Mouse (Mus musculus): Measurements from ENCODE around the gene Sv2a. TPM values are rescaled to one million over a fixed set of nuclear protein-coding genes. Genes with fewer than 3 reads are reported as not detected.

Gene Sv2a
- total RNA-seq (2023): 2.4 to 3.8 TPM (median 3.1 TPM) in 4 replicates

GRCm38 (mm10) chr3:96180727-96181477, at the start of gene Sv2a:
Sv2a (plus strand) TSS chr3:96181151.

DNA sequence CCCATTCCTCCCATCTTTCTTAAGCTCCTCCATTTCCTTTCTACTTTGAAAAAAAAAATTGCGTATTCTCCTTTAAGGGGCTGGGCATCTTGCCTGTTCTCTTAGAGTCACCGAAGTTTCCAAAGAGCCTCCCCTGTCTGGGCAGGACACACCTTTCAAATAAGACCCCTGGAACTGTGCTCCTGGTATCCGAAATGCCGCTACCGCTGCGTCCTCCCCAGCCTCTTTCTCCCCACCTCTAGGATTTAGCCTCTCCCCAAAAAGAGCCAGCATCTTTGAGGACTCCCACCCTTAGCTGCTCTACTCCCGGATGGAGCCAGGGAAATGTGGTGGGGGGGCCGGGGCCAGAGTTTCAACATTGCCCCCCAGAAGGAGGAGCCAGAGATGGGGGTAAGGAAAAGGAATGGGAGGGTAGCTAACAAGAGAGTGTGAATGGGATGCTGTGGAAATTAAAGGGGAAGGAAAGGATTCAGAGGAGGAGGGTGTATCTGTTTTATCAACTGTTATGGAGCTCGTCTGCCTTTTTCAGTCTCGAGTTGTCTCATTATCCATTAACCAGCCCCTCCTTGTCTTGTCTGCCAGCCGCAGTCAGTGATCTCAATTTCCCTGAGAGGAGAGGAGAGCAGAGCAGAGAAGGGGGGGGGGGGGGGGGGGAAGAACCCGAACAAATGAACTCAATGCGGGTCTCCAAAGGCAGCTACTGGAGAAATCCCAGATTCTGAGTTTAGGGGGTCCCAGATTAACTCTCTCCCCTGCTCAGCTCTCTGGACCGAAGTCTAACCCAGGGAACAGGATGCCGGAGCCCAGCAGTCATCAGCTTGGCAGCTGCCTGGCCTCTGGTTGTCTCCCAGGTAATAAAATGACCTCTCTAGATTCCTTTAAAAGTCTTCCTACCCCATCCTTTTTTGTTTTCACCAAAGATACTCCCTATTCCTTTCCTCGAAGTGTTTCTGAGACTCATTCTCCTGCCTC, 18.8 kb upstream of the Sv2a start, which contains the start of gene Mtmr11:
TSS of gene Mtmr11 (plus strand) at position 136 of the 972 bp plus-strand sequence.

DNA sequence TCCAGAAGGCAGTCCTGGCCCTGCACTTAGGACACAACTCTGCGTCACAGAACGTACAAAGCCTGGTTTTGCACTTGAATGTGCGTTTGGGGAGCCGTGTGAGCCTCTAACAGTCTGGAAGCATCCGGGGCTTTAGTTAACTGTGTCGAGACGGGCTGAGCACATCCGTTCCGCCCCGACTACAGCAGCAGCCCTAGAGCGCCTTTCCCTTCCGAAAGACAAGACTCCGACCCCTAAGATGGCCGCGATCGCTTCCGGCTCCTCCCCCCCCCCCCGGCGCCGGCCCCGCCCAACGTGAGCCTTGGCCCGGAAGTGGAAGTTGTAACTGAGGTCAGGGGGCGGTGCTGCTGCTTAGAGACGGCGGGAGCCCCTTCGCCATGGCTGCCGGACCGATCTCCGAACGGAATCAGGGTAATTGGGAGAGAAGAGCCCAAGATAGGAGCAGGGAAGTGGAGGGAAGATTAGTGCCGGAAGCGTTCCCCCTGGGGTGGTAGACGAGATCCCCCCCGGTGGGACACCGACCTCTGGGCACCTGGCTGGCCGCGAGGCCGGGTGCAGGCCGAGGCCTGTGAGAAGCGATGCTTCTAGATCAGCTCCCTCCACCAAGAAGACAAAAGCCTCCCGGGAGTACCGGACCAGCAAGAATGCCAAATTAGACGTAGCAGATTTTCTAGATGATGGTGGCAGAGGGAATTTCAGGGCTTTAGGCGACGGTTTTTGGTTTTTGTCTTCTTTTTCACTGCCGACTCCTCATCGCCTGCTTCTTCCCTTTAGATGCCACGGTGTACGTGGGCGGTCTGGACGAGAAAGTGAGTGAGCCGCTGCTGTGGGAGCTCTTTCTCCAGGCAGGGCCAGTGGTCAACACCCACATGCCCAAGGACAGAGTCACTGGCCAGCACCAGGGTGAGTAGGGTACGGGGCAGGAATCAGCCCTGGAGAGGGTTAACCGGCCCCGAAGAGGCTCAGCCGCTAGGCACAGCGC, 8.5 kb upstream of the Sv2a start, which contains the start of gene Sf3b4:
TSS of gene Sf3b4 (plus strand) at position 136 of the 982 bp plus-strand sequence.

DNA sequence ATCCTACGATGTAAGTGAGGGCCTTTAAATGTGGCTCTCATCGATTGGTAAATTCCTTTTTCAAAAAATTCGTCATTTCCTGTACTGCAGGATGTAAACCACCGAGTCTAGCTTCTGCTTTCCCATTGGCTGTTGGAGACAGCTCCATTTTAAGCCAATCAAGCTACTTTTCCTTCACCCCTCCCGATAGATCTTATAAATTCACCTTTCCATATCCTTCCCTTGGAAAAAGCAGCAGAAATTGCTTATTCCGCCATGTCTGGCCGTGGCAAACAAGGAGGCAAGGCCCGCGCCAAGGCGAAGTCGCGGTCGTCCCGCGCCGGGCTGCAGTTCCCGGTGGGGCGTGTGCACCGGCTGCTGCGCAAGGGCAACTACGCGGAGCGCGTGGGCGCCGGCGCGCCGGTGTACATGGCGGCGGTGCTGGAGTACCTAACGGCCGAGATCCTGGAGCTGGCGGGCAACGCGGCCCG, 38.7 kb downstream of the Sv2a start, which contains the start of the genes Bola1 and Hist2h2ab:
TSS of gene Bola1 (minus strand) at position 49 of the 470 bp plus-strand sequence.
TSS of gene Hist2h2ab (plus strand) at position 205 of the 470 bp plus-strand sequence.

GRCm38 (mm10) chr3:96220765-96221639, 40.1 kb downstream of the Sv2a start, which contains the start of the genes Hist2h2ac and Hist2h2be:
Hist2h2ac (minus strand) TSS chr3:96220880.
Hist2h2be (plus strand) TSS chr3:96221119.

DNA sequence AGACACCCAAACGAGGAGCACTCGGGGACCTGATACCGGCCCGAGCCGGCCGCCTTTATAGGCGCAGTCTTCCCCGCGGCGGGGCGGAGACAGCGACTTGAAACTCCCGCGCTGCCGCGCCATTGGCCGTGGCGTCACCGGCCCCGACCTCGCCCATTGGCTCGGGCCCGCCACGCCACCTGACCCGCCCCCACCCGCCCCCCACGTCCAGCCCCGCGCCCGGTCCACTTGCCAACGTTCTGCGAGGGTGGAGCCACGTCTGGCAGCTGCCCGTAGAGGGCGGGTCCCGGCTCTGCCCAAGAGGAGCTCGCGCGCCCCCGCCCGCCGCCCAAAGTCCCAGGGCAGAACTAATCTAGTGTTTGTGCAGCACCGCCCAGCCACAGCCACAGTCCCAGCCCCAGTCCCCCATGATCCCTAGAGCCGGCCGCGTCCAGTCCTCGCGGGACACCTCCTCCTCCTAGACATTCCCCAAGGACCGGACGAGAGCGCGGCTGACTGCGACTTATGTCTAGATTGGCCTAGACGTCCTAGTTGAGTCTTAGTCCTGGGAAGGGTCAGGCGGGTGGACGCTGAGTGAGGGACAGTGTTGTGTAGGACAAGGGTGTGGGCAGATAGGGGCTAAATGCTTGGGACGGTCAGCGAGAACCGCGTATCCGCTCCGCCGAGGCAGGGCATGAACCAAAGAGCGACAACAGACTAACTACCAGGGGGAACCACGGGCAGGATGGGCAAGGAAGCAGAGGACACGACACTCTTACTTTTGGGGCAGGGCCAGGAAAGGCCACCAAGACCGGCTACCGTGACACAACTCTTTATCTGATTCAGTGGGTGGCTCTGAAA, 58.2 kb downstream of the Sv2a start, which contains the start of gene Hist2h3c2:
TSS of gene Hist2h3c2 (minus strand) at position 174 of the 840 bp plus-strand sequence.

GRCm38 (mm10) chr3:96239949-96240798, 59.2 kb downstream of the Sv2a start, which contains the start of gene Hist2h2aa2:
Hist2h2aa2 (minus strand) TSS chr3:96240276.

Other genes starting within 250 kb of the Sv2a start
- 189 to 205 TPM (median 195 TPM) in 4 replicates for gene Plekho1, start 185.2 kb upstream of the Sv2a start, total RNA-seq (2023)
- gene Vps45, start 122.7 kb upstream of the Sv2a start, total RNA-seq (2023): 11.6 to 26.4 TPM (median 18.2 TPM) in 4 replicates
- gene Otud7b, start 76.6 kb upstream of the Sv2a start, total RNA-seq (2023): 47.2 to 62.4 TPM (median 53.9 TPM) in 4 replicates
- 1.3 to 3.2 TPM (median 2.4 TPM) in 4 replicates for gene Mtmr11, start 19.1 kb upstream of the Sv2a start, total RNA-seq (2023)
- gene Sf3b4, start 8.8 kb upstream of the Sv2a start, total RNA-seq (2023): 85.7 to 87.5 TPM (median 86.2 TPM) in 4 replicates
- gene Bola1, start 38.6 kb downstream of the Sv2a start, total RNA-seq (2023): 7.2 to 11.9 TPM (median 10.7 TPM) in 4 replicates
- 2.1 to 10.6 TPM (median 3.9 TPM) in 4 replicates for gene Hist2h2ab, start 38.7 kb downstream of the Sv2a start, total RNA-seq (2023)
- 96.9 to 100 TPM (median 98.5 TPM) in 4 replicates for gene Hist2h2ac, start 39.7 kb downstream of the Sv2a start, total RNA-seq (2023)
- 4.1 to 5.4 TPM (median 4.6 TPM) in 4 replicates for gene Hist2h2be, start 40.0 kb downstream of the Sv2a start, total RNA-seq (2023)
- gene Hist2h3c2, start 58.0 kb downstream of the Sv2a start, total RNA-seq (2023): 0.88 to 3.2 TPM (median 2.5 TPM) in 4 replicates
- 616 to 700 TPM (median 656 TPM) in 4 replicates for gene Hist2h2aa2, start 59.1 kb downstream of the Sv2a start, total RNA-seq (2023)
- 5.5 to 24.6 TPM (median 10.3 TPM) in 3 of 4 replicates, not detected in the other for gene Hist2h2aa1, start 64.3 kb downstream of the Sv2a start, total RNA-seq (2023)
- gene Hist2h3c1, start 65.5 kb downstream of the Sv2a start, total RNA-seq (2023): not detected in 4 replicates
- gene Hist2h4, start 82.2 kb downstream of the Sv2a start, total RNA-seq (2023): 48.7 to 60.4 TPM (median 57.4 TPM) in 4 replicates
- 132 to 189 TPM (median 159 TPM) in 4 replicates for gene Hist2h3b, start 87.5 kb downstream of the Sv2a start, total RNA-seq (2023)
- gene Hist2h2bb, start 88.6 kb downstream of the Sv2a start, total RNA-seq (2023): 175 to 207 TPM (median 186 TPM) in 4 replicates
- 0.30 to 1.0 TPM (median 0.38 TPM) in 4 replicates for gene Fcgr1, start 112.8 kb downstream of the Sv2a start, total RNA-seq (2023)

Measured in B cell, adult 62 days (primary cell).